Mouse (Mus musculus) monocyte, adult 2 months (primary cell): ENCODE measurements around the gene Hspb11.

Experiments
- DNase-seq, 2 experiments: peaks; one replicate each; pipeline ENCODE4 v3.0.0; 2022; ENCODE audit warnings: low spot score in 2 of 2, low read depth in 1 of 2

Hspb11 gene

GRCm38 (mm10) chr4:107249471-107249870 is 3.9 kb upstream of the Hspb11 start:
- DNase-seq, result no peak

GRCm38 (mm10) chr4:107250494-107250893 is 2.9 kb upstream of the Hspb11 start:
- no peak for DNase-seq

GRCm38 (mm10) chr4:107252522-107252921 is 871 bp upstream of the Hspb11 start:
- no peak for DNase-seq

GRCm38 (mm10) chr4:107254414-107254813 is 1.0 kb downstream of the Hspb11 start:
- DNase-seq, result no peak

GRCm38 (mm10) chr4:107260001-107260400 is 6.6 kb downstream of the Hspb11 start:
- no peak for DNase-seq

GRCm38 (mm10) chr4:107273683-107274082 is 20.3 kb downstream of the Hspb11 start:
- no peak for DNase-seq

- no peak for DNase-seq
These were observed 21.1 kb downstream of the Hspb11 start for GRCm38 (mm10) chr4:107274511-107274910.

- DNase-seq, result no peak
These were observed 24.9 kb downstream of the Hspb11 start for GRCm38 (mm10) chr4:107278188-107278707.

- DNase-seq, result no peak
These were observed 27.6 kb downstream of the Hspb11 start for GRCm38 (mm10) chr4:107280843-107281475.

GRCm38 (mm10) chr4:107285446-107286200 is 32.2 kb downstream of the Hspb11 start:
- peak; percentile 16 to 57 for DNase-seq

GRCm38 (mm10) chr4:107286386-107286785 is 33.0 kb downstream of the Hspb11 start:
- no peak for DNase-seq

GRCm38 (mm10) chr4:107287517-107287916 is 34.1 kb downstream of the Hspb11 start:
- DNase-seq, result no peak

- DNase-seq, result no peak
These were observed 38.3 kb downstream of the Hspb11 start for GRCm38 (mm10) chr4:107291611-107292272.

- DNase-seq, result no peak
These were observed 38.9 kb downstream of the Hspb11 start for GRCm38 (mm10) chr4:107292273-107292662.

GRCm38 (mm10) chr4:107298071-107298606 is 44.7 kb downstream of the Hspb11 start:
- DNase-seq, result no peak

GRCm38 (mm10) chr4:107299779-107300340 is 46.5 kb downstream of the Hspb11 start:
- DNase-seq, result no peak

GRCm38 (mm10) chr4:107300371-107300770 is 47.0 kb downstream of the Hspb11 start:
- no peak for DNase-seq

- no peak for DNase-seq
These were observed 47.6 kb downstream of the Hspb11 start for GRCm38 (mm10) chr4:107300902-107301555.

- no peak for DNase-seq
These were observed 48.8 kb downstream of the Hspb11 start for GRCm38 (mm10) chr4:107302221-107302620.

GRCm38 (mm10) chr4:107302832-107303231 is 49.4 kb downstream of the Hspb11 start:
- no peak for DNase-seq

- DNase-seq, result no peak
These were observed 50.1 kb downstream of the Hspb11 start for GRCm38 (mm10) chr4:107303531-107303930.
